Mouse (Mus musculus): Measurements from ENCODE around the gene Mapk6.

DNA sequence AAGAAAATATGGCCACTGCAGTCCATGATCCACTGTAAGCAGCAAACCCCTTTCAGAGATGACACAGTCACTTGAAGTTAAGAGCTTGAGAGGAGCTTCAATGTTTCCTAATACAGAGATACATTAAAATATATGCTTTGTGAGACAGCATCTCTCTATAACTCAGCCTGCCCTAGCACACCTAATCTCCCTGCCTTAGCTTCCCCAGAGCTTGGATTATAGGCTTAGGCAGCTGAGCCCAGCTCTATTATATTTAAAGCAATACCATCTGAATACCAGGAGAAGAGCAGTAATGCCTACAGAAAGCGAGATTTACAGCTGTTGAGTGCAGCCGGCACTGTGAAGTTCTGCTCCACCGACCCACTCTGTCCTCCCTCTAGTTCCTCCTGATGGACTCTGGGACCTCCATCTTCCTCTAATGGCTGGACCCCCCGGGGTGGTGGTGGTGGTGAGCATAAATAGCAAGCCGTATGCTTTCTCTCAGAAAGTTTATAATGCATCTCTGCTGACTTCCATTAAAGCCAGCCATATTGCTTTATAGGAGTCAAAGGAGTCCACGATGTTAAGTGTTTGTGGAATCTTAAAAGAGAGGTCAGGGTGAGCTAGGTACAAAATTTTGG is 1.2 kb upstream of the Mapk6 start:
- no peak for TF ChIP-seq E2F4 (IDR thresholded peaks at IDR 0.05; ENCODE audit: borderline replicate concordance, low read depth, low read length)
- no peak for TF ChIP-seq CTCF (IDR thresholded peaks at IDR 0.05 in 2 of 3, conservative IDR thresholded peaks at IDR 0.05 in 1 of 3; ENCODE audit: control insufficient read depth in 1 of 3, insufficient read depth in 1 of 3, low read depth in 2 of 3, low read length in 3 of 3, poor library complexity in 1 of 3, severe bottlenecking in 1 of 3)
